Mouse (Mus musculus) forebrain, embryonic 11.5 days (tissue): ENCODE measurements around the gene Ccdc127. TPM values are rescaled to one million over a fixed set of nuclear protein-coding genes. Genes with fewer than 3 reads are reported as not detected.
A peak's percentile ranks its signal among the peaks of the same experiment; 100 is the strongest.

Experiments used
- ATAC-seq: fragments of 200-750 bp; cut with Nextera tagmentation; replicated peaks from 2 replicates; pipeline ENCODE4 v1.8.0; 2017; ENCODE audit warnings: moderate TSS enrichment; ENCODE audit not compliant: low FRiP score
- DNase-seq: peaks from one replicate; pipeline ENCODE4 v3.0.0-alpha.2; 2017; ENCODE audit warnings: low spot score
- H3K27ac ChIP-seq: fragments of 300-500 bp; sonication (generic); 2 replicates; pipeline ENCODE4 v1.5.1; 2014; ENCODE audit warnings: low read depth, low read length
- H3K27me3 ChIP-seq: fragments of 300-500 bp; sonication (generic); 2 replicates; pipeline ENCODE4 v1.6.1; 2014; ENCODE audit warnings: mild to moderate bottlenecking, low read length, mixed read lengths; ENCODE audit not compliant: control insufficient read depth, insufficient read depth
- H3K36me3 ChIP-seq: fragments of 300-500 bp; sonication (generic); 2 replicates; pipeline ENCODE4 v1.6.1; 2014; ENCODE audit warnings: mild to moderate bottlenecking, low read length, moderate library complexity, mixed read lengths; ENCODE audit not compliant: control insufficient read depth, insufficient read depth
- H3K4me1 ChIP-seq: fragments of 300-500 bp; sonication (generic); replicated peaks from 2 replicates; pipeline ENCODE4 v1.6.1; 2014; ENCODE audit warnings: low read length, mixed read lengths; ENCODE audit not compliant: control insufficient read depth, insufficient read depth
- H3K4me2 ChIP-seq: fragments of 300-500 bp; sonication (generic); 2 replicates; pipeline ENCODE4 v1.6.1; 2014; ENCODE audit warnings: low read depth, mild to moderate bottlenecking, low read length, moderate library complexity, mixed read lengths; ENCODE audit not compliant: severe bottlenecking
- H3K4me3 ChIP-seq: fragments of 300-500 bp; sonication (generic); 2 replicates; pipeline ENCODE4 v1.5.1; 2014; ENCODE audit warnings: low read depth, low read length
- H3K9ac ChIP-seq: fragments of 300-500 bp; sonication (generic); 2 replicates; pipeline ENCODE4 v1.6.1; 2014; ENCODE audit warnings: low read length
- H3K9me3 ChIP-seq: fragments of 300-500 bp; sonication (generic); 2 replicates; pipeline ENCODE4 v1.6.1; 2016; ENCODE audit warnings: low read length, mixed read lengths; ENCODE audit not compliant: control insufficient read depth
- WGBS: fragments of 180-500 bp; shearing (Covaris S2); extraction: QIAGEN DNeasy Blood & Tissue Kit; methylation state at CpG from one replicate; pipeline ENCODE4 v1.1.7; 2014; 5-methylcytosine and 5-hydroxymethylcytosine counted together
- polyA plus RNA-seq: library from polyadenylated mRNA; unstranded; fragments of >200 nt; fragmentation: Nextera tagmentation; extraction: Ambion mirVana; gene quantifications from 2 replicates; pipeline ENCODE4 v1.2.1, GENCODE M21; 2014

Ccdc127 gene
- polyA plus RNA-seq, 1 experiment from 2014 or later, result 61.1 TPM

DNA sequence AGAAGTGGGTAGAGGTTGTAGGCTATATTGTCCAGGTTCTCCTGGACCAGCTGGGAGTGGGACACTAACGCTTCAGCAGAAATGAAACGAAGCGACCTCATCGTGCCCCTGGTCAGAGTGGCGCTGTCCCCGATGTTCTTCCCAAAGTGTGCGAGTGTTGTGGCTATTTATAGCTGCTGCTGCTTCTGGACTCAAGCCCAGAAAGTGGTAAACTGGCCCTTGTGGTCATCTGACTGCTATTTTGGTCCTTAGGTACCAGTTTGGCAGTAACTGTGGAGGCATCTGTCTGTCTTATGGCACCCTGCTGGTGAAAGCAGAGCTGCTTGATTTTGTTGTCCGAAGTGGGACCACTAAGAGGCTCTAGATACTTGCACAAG, 13.7 kb downstream of the Ccdc127 start, which contains the start of gene Lrrc14b:
Gene Lrrc14b, minus strand, starts transcription at position 147 of the 377 bp plus-strand sequence.
- Histone ChIP-seq H3K9ac (no peak within 1 kb of the TSS), H3K4me2 (no peak within 1 kb of the TSS), H3K36me3 (no peaks in the 10 kb centered on the region; the same call in 1 of the 2 replicates), H3K4me3 (no peak within 1 kb of the TSS), H3K9me3 (no peaks in the 10 kb centered on the region), H3K27me3 (no peaks in the 10 kb centered on the region), H3K4me1 (no peaks in the 10 kb centered on the region), H3K27ac (no peak within 1 kb of the TSS)
- DNase-seq (no peak), ATAC-seq (no peak)
- 94% methylated on average over 8 of the region's 8 CpGs for WGBS

GRCm38 (mm10) chr13:74381533-74382276, 31.6 kb downstream of the Ccdc127 start:
- Histone ChIP-seq H3K4me1 (no peaks in the 10 kb centered on the region), H3K9ac (no peak overlapping the region), H3K9me3 (no peaks in the 10 kb centered on the region), H3K27ac (no peak overlapping the region), H3K4me2 (no peak overlapping the region), H3K27me3 (no peaks in the 10 kb centered on the region), H3K4me3 (no peak overlapping the region), H3K36me3 (no peaks in the 10 kb centered on the region)
- 81% methylated on average over 10 of the region's 10 CpGs for WGBS
- ATAC-seq (peak; percentile 33; the same call in 1 of the 2 replicates), DNase-seq (no peak)

DNA sequence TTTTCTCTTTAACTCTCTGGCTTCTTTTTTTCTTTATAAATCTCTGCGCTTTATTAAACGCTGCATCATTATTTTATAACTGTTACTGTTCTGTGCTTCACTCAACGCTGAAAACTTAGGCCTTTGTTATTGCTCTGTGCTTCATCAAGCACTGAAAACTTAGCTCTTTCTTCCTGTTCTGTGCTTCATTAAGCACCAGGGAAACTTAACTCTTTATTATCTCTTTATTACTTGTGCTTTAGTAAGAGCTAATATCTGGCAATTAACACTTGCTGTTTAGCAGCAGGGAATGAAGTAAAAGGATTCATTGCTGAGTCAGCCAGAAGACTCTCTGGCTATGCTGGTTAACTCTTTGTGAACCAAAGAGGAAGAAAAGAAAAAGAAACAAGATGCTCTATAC, 32.2 kb downstream of the Ccdc127 start:
- WGBS, result 53% methylated on average over 3 of the region's 3 CpGs
- Histone ChIP-seq H3K36me3 (no peaks in the 10 kb centered on the region), H3K9me3 (no peaks in the 10 kb centered on the region), H3K4me3 (no peak overlapping the region), H3K9ac (no peak overlapping the region), H3K4me1 (no peaks in the 10 kb centered on the region), H3K27me3 (no peaks in the 10 kb centered on the region), H3K27ac (no peak overlapping the region), H3K4me2 (no peak overlapping the region)
- ATAC-seq (peak; percentile 49; the same call in 1 of the 2 replicates), DNase-seq (no peak)

DNA sequence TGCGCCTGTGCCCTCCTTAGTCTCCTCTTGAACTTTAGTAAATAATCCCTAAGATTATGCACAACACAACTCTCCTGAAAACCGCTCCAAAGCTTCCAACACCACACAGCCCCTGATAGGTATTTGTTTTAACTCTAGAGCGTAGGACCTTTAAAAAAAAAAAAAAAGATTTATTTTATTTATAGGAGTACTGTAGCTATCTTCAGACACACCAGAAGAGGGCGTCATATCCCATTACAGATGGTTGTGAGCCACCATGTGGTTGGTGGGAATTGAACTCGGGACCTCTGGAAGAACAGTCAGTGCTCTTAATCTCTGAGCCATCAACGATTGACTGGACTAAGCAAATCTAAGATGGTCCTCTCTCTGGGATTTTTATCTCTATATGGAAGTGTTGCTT, 39.6 kb downstream of the Ccdc127 start:
- H3K4me1 ChIP-seq, result no peaks in the 10 kb centered on the region
- H3K9ac ChIP-seq, result no peak overlapping the region
- peak overlapping the region; percentile 50 for H3K4me2 ChIP-seq
- ATAC-seq (no peak), DNase-seq (no peak)
- H3K4me3 ChIP-seq, result peak overlapping the region; percentile 34
- H3K36me3 ChIP-seq, result no peaks in the 10 kb centered on the region
- H3K27ac ChIP-seq, result no peak overlapping the region
- 71% methylated on average over 6 of the region's 6 CpGs for WGBS
- H3K9me3 ChIP-seq, result no peaks in the 10 kb centered on the region
- H3K27me3 ChIP-seq, result no peaks in the 10 kb centered on the region

DNA sequence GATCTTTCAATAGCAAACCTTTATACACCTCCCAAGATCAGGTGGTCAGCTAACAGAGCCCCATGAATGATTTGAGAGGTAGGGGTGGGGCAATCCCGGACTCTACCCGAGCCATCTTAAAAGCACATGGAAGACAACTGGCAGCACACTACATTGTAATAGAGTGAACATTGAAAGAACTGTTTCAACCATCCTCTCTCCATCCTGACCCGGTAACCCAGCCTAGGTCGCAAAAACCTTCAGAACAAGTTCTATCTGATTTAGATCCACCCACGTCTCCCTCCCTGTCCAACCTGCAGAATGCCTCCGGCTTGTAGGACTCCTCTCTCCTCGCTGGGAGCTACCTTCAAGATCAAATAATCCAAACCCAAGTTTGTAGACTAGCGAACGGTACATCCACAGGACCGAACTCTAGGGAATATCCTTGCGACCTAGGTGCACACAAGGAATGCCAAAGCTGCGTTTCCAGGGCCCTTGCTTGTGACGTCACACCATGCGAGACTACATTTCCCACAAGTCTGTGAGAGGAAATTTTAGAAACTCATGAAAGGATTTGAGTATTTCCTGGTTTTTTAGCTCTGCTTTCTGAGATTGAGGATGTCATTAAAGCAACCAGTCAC, 40.4 kb downstream of the Ccdc127 start, which contains the start of gene Zfp72:
Gene Zfp72, minus strand, starts transcription at position 466 of the 620 bp plus-strand sequence.
- 2% methylated on average over 14 of the region's 14 CpGs for WGBS
- Histone ChIP-seq H3K4me2 (peak within 1 kb of the TSS; percentile 50), H3K36me3 (no peaks in the 10 kb centered on the region), H3K27ac (no peak within 1 kb of the TSS), H3K9ac (peak within 1 kb of the TSS; percentile 33; the same call in 1 of the 2 replicates), H3K9me3 (no peaks in the 10 kb centered on the region), H3K27me3 (no peaks in the 10 kb centered on the region), H3K4me3 (peak within 1 kb of the TSS; percentile 34), H3K4me1 (no peaks in the 10 kb centered on the region)
- ATAC-seq (peak; percentile 94), DNase-seq (peak; percentile 67)

- no peak overlapping the region for H3K4me3 ChIP-seq
- no peaks in the 10 kb centered on the region for H3K9me3 ChIP-seq
- no peaks in the 10 kb centered on the region for H3K36me3 ChIP-seq
- no peak overlapping the region for H3K4me2 ChIP-seq
- no peak for DNase-seq
- peak; percentile 51 for ATAC-seq
- no peaks in the 10 kb centered on the region for H3K4me1 ChIP-seq
- H3K27me3 ChIP-seq, result no peaks in the 10 kb centered on the region
- H3K9ac ChIP-seq, result no peak overlapping the region
- 72% methylated on average over 2 of the region's 2 CpGs for WGBS
- H3K27ac ChIP-seq, result no peak overlapping the region
Observed at GRCm38 (mm10) chr13:74391156-74391555, 41.0 kb downstream of the Ccdc127 start.

DNA sequence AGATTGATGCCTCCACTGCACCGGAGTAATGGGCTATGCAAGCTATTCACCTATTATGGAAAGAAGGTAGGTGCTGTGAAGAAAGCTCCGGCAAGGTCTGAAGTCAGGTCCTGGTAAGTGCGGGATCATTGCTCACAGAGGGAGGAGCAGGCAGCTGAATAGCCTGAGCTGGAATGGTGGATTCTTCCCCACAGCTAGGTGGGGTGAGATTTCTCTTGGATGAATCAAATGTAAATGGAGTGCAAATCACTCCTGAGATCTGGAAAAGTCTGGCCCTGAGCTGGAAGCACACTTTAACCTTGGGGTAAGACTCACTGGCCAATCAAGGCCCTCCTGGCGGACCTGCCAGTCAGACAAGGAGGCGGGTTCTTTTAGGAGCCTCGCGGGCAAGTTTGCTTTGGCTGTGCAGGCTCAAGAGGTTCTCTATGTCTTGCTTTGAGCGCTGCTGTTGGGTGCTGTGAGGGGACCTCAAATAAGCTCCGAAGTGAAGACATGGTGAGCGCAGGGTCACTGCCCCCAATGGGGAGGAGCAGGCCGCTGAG, 49.3 kb downstream of the Ccdc127 start, which contains the start of gene Ftl1-ps1:
Gene Ftl1-ps1, plus strand, starts transcription at position 397 of the 542 bp plus-strand sequence.
- Histone ChIP-seq H3K27ac (no peak within 1 kb of the TSS), H3K36me3 (no peaks in the 10 kb centered on the region), H3K4me3 (no peak within 1 kb of the TSS), H3K27me3 (no peaks in the 10 kb centered on the region), H3K9ac (no peak within 1 kb of the TSS), H3K4me1 (no peaks in the 10 kb centered on the region), H3K4me2 (0 out of 2 replicates have a peak within 1 kb of the TSS, but pooled peaks have one; percentile 15), H3K9me3 (no peaks in the 10 kb centered on the region)
- DNase-seq (no peak), ATAC-seq (0 out of 2 replicates have a peak, but pooled peaks have one; percentile 56)
- WGBS, result 13% methylated on average over 11 of the region's 11 CpGs
